Mouse (Mus musculus): ENCODE data around the gene Top2b. TPM values are rescaled to one million over a fixed set of nuclear protein-coding genes. Genes with fewer than 3 reads are reported as not detected.

The Top2b gene
- polyA plus RNA-seq (2012; rRNA removed) (52.9 and 73.0 TPM in 2 replicates), polyA plus RNA-seq (2014; fragmentation: Nextera tagmentation; extraction: Ambion mirVana) (91.9 and 100 TPM in 2 replicates)

DNA sequence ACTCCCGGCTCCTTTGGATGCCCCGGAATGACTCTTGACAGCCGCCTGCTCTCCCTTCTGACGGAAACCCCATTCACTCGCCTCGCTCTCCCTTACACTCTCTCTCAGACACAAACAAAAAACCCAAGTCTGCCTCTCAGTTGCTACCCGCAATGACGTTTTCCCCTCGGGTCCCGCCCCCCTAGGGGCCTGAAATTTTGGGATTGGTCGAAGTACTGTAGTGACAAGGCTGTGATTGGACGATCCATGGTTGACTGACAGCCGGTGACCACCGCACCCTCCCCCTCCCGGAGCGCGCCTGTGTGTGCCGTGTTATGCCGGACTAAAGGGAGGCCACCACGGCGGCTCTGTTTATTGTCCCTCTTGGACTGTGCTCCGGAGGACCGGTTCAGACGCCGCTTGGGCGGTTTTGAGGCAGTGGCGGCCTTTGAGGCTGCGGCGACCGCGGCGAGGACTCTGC is at the start of gene Top2b:
TSS of gene Top2b (plus strand) at position 302 of the 460 bp plus-strand sequence.
- no peaks in the 10 kb centered on the region for H3K36me3 ChIP-seq (ENCODE audit: control insufficient read depth, insufficient read depth, low read length)
- peak within 1 kb of the TSS; percentile 78 for H3K4me2 ChIP-seq (replicated peaks; ENCODE audit: low read depth, low read length, severe bottlenecking)
- H3K4me1 ChIP-seq (ENCODE audit: control insufficient read depth, insufficient read depth, low read length): peaks cover 16% of the 10 kb centered on the region
- DNase-seq (ENCODE audit: low spot score) (peak; percentile 96), ATAC-seq (ENCODE audit: low FRiP score, low read depth) (peak; percentile 98)
- H3K9me3 ChIP-seq (ENCODE audit: control insufficient read depth, low read length): no peaks in the 10 kb centered on the region
- TF ChIP-seq POLR2A (IDR thresholded peaks at IDR 0.05; ENCODE audit: borderline replicate concordance, extremely low read depth, insufficient read depth, insufficient read length): peak; percentile 66; the same call in 1 of the 2 replicates
- peak within 1 kb of the TSS; percentile 97 for H3K27ac ChIP-seq (replicated peaks; ENCODE audit: low read depth, low read length)
- peak within 1 kb of the TSS; percentile 99 for H3K9ac ChIP-seq (ENCODE audit: low read depth, low read length, severe bottlenecking)
- H3K4me3 ChIP-seq (replicated peaks; ENCODE audit: low read length): peak within 1 kb of the TSS; percentile 96
- WGBS: under 1% methylated on average over 31 of the region's 32 CpGs
- H3K27me3 ChIP-seq (ENCODE audit: control insufficient read depth, insufficient read depth, low read length): no peaks in the 10 kb centered on the region

DNA sequence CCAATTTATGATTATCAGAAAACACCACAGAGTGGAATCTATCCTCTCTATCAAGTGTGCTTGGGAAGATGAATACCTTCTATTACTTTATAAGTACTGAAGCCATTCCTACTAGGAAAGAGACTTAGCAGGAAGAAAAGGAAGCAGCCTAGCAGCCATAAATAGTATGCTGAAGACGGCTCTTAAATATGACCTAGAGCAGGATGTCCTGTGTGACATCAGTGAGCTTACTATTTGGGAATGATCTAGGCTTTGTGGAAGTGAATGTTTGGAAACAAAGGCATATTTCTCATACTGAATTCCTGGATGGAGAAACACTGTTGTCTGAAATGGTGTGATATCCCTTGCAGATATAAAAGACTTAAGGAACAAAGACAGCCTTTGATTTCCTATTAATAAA is 48.3 kb upstream of the Top2b start:
- H3K4me2 ChIP-seq (replicated peaks; ENCODE audit: low read depth, low read length, severe bottlenecking): no peak overlapping the region
- no peak for TF ChIP-seq POLR2A (IDR thresholded peaks at IDR 0.05; ENCODE audit: borderline replicate concordance, extremely low read depth, insufficient read depth, insufficient read length)
- H3K4me3 ChIP-seq (replicated peaks; ENCODE audit: low read length): no peak overlapping the region
- no peaks in the 10 kb centered on the region for H3K9me3 ChIP-seq (ENCODE audit: control insufficient read depth, low read length)
- no peak for DNase-seq (ENCODE audit: low spot score)
- no peak overlapping the region for H3K9ac ChIP-seq (ENCODE audit: low read depth, low read length, severe bottlenecking)
- peaks cover 4% of the 10 kb centered on the region; the same call in 1 of the 2 replicates for H3K4me1 ChIP-seq (ENCODE audit: control insufficient read depth, insufficient read depth, low read length)
- H3K36me3 ChIP-seq (ENCODE audit: control insufficient read depth, insufficient read depth, low read length): no peaks in the 10 kb centered on the region
- H3K27ac ChIP-seq (replicated peaks; ENCODE audit: low read depth, low read length): no peak overlapping the region
- 61% methylated on average over 1 of the region's 1 CpGs for WGBS
- no peak for ATAC-seq (ENCODE audit: low FRiP score, low read depth)
- H3K27me3 ChIP-seq (ENCODE audit: control insufficient read depth, insufficient read depth, low read length): no peaks in the 10 kb centered on the region

DNA sequence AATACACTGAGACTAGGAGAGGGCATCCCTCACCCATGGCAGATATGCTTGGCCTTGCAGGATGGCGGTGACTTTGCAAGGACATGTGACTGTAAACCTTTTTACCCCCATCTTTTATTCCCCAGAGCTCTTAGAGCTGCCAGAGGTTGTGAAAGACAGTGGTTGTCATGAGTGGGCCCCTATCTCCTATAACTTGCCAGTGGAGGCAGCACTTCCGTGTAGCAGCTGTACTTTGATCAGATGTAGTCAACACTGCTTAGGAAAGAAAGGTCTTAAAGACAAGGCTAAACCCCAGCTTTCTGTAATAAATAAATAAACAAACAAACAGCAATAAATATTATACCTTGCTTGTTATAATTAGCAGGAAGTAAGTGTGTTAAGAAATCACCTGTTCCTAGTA is 45.2 kb upstream of the Top2b start:
- H3K9ac ChIP-seq (ENCODE audit: low read depth, low read length, severe bottlenecking): no peak overlapping the region
- H3K27ac ChIP-seq (replicated peaks; ENCODE audit: low read depth, low read length): no peak overlapping the region
- DNase-seq (ENCODE audit: low spot score) (no peak), ATAC-seq (ENCODE audit: low FRiP score, low read depth) (no peak)
- no peak overlapping the region for H3K4me2 ChIP-seq (replicated peaks; ENCODE audit: low read depth, low read length, severe bottlenecking)
- no peaks in the 10 kb centered on the region for H3K9me3 ChIP-seq (ENCODE audit: control insufficient read depth, low read length)
- WGBS: 76% methylated on average over 2 of the region's 2 CpGs
- no peaks in the 10 kb centered on the region for H3K36me3 ChIP-seq (ENCODE audit: control insufficient read depth, insufficient read depth, low read length)
- no peaks in the 10 kb centered on the region for H3K27me3 ChIP-seq (ENCODE audit: control insufficient read depth, insufficient read depth, low read length)
- no peak for TF ChIP-seq POLR2A (IDR thresholded peaks at IDR 0.05; ENCODE audit: borderline replicate concordance, extremely low read depth, insufficient read depth, insufficient read length)
- no peaks in the 10 kb centered on the region for H3K4me1 ChIP-seq (ENCODE audit: control insufficient read depth, insufficient read depth, low read length)
- H3K4me3 ChIP-seq (replicated peaks; ENCODE audit: low read length): no peak overlapping the region

DNA sequence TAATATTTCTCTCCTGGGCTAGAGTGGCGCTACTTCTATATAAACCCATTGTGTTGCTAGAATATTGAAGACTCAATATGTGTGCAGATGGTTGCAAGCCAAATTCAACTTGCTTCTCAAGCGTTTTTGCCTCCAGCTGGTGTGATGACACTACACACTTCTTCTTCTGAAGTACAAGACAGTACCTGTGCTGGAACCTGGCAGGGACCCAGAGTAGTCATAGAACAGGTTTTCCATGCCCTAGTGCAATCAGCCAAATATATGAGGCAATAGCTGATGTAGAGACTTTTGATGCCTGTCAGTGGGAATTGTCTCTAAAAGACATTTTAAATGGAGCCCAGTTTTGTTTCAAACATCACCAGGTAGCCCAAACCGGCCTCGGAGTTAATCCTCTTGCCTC is 40.6 kb upstream of the Top2b start:
- peak; percentile 59 for DNase-seq (ENCODE audit: low spot score)
- H3K9ac ChIP-seq (ENCODE audit: low read depth, low read length, severe bottlenecking): no peak overlapping the region
- WGBS: 81% methylated on average over 4 of the region's 4 CpGs
- no peak for ATAC-seq (ENCODE audit: low FRiP score, low read depth)
- H3K4me1 ChIP-seq (ENCODE audit: control insufficient read depth, insufficient read depth, low read length): peaks cover 10% of the 10 kb centered on the region
- H3K36me3 ChIP-seq (ENCODE audit: control insufficient read depth, insufficient read depth, low read length): no peaks in the 10 kb centered on the region
- H3K9me3 ChIP-seq (ENCODE audit: control insufficient read depth, low read length): no peaks in the 10 kb centered on the region
- no peak overlapping the region for H3K4me3 ChIP-seq (replicated peaks; ENCODE audit: low read length)
- no peaks in the 10 kb centered on the region for H3K27me3 ChIP-seq (ENCODE audit: control insufficient read depth, insufficient read depth, low read length)
- no peak overlapping the region for H3K27ac ChIP-seq (replicated peaks; ENCODE audit: low read depth, low read length)
- TF ChIP-seq POLR2A (IDR thresholded peaks at IDR 0.05; ENCODE audit: borderline replicate concordance, extremely low read depth, insufficient read depth, insufficient read length): no peak
- no peak overlapping the region for H3K4me2 ChIP-seq (replicated peaks; ENCODE audit: low read depth, low read length, severe bottlenecking)

DNA sequence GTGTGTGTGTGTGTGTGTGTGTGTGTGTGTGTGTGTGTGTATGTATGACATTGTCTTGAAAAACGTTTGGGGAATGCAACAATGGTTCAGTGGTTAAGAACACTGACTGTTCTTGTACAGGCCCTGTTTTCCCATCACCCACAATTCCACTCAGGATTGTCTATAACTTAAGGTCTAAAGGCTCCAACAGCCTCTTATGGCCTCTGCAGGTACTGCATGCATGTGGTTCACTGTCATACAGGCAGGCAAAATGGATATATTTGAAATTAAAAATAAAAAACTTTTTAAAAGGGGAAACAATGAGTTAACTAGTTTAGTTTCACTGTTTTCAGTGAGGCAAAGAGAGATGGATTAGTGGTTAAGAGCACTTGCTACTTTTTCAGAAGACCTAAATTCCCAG is 39.8 kb upstream of the Top2b start:
- Histone ChIP-seq H3K4me1 (ENCODE audit: control insufficient read depth, insufficient read depth, low read length) (peaks cover 15% of the 10 kb centered on the region), H3K36me3 (ENCODE audit: control insufficient read depth, insufficient read depth, low read length) (no peaks in the 10 kb centered on the region), H3K9me3 (ENCODE audit: control insufficient read depth, low read length) (no peaks in the 10 kb centered on the region), H3K4me2 (replicated peaks; ENCODE audit: low read depth, low read length, severe bottlenecking) (no peak overlapping the region), H3K9ac (ENCODE audit: low read depth, low read length, severe bottlenecking) (no peak overlapping the region), H3K4me3 (replicated peaks; ENCODE audit: low read length) (no peak overlapping the region), H3K27me3 (ENCODE audit: control insufficient read depth, insufficient read depth, low read length) (no peaks in the 10 kb centered on the region), H3K27ac (replicated peaks; ENCODE audit: low read depth, low read length) (no peak overlapping the region)
- no peak for DNase-seq (ENCODE audit: low spot score)
- no peak for TF ChIP-seq POLR2A (IDR thresholded peaks at IDR 0.05; ENCODE audit: borderline replicate concordance, extremely low read depth, insufficient read depth, insufficient read length)
- 39% methylated on average over 1 of the region's 1 CpGs for WGBS
- no peak for ATAC-seq (ENCODE audit: low FRiP score, low read depth)

Measured in limb, embryonic 14.5 days (tissue).